Mouse (Mus musculus) T-helper 2 cell (primary cell): ENCODE results near the gene Ahr.

Experiments
- in situ Hi-C: fragments of 300-600 bp; cut with MboI, MseI; formaldehyde crosslinking; loops from one replicate; pipeline ENCODE4 v1.15.1; 2025; ENCODE audit warnings: high pct_unique_total_duplicates

The Ahr gene

GRCm38 (mm10) chr12:35534754-35535236 lies at the start of gene Ahr:
TSS of gene Ahr (minus strand) at chr12:35535038.
- in situ Hi-C loops = loop anchor here (5.0 kb wide), 1 partner anchor 298 kb away; no protein-coding TSS in a partner anchor

DNA sequence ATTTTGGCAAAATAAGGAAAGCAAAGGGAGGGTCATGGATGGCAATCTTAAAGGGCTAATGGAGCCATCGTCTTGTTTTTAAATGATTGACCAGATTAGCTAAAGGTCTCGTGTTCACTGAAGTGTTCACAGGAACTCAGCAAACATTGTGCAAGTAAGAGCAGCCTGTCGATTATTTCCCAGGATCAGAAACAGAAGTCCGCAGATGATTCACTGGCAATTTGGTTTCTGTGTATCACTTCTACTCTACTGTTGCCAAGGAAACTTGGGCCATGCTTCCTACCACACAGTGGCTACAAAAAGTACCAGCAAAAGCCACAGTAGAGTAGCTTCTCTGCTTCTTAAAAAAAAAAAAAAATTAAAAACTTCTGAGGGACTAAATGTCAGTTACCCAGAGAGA lies 44.0 kb upstream of the Ahr start:
- in situ Hi-C loops = loop anchor here (5.0 kb wide), 1 partner anchor 38 kb away; no protein-coding TSS in a partner anchor

DNA sequence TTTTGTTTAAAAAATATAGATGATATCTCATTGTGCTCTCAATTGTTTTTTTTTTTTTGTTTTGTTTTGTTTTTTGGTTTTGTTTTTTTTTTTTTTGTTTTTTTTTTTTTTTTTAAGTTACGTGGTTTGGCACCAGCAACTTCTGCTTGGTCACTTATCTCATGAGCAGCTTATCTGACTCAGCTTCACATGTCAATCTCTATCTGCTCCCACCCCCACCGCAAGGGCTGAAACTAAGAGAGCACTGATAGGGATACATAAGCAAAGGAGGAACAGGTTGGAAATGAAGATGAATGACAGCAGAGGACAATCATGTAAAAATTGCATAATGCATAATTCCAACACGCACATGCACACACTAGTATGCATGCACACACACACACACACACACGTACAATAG lies 41.3 kb upstream of the Ahr start:
- in situ Hi-C loops = loop anchor here (5.0 kb wide), 1 partner anchor 41 kb away; no protein-coding TSS in a partner anchor

- in situ Hi-C loops = no loop called here
These were observed 38.9 kb upstream of the Ahr start for GRCm38 (mm10) chr12:35573713-35574112.

DNA sequence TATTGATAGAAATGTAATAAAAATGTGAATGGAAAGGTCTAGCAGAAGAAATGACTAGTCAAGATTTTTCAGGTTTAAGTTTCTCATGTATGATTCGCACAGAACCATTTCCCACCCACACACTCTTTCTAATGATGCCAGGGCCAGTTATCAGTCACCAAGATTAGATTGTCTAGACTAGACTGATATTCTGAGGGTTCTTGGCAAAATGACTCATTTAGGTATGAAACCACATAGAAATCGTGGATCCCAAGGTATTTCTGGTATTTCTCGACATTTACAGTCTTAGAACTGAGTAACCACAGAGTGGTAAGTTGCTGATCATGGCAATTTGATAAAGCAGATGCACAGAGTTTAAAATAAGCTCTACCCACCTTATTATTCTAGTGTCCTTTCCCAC lies 28.0 kb upstream of the Ahr start:
- in situ Hi-C loops = no loop called here

GRCm38 (mm10) chr12:35558868-35559267 lies 24.0 kb upstream of the Ahr start:
- in situ Hi-C loops = loop anchor here (10.0 kb wide), 1 partner anchor 116 kb away; no protein-coding TSS in a partner anchor

- in situ Hi-C loops = loop anchor here (10.0 kb wide), 1 partner anchor 119 kb away; no protein-coding TSS in a partner anchor
These were observed 21.1 kb upstream of the Ahr start for GRCm38 (mm10) chr12:35555925-35556324.

DNA sequence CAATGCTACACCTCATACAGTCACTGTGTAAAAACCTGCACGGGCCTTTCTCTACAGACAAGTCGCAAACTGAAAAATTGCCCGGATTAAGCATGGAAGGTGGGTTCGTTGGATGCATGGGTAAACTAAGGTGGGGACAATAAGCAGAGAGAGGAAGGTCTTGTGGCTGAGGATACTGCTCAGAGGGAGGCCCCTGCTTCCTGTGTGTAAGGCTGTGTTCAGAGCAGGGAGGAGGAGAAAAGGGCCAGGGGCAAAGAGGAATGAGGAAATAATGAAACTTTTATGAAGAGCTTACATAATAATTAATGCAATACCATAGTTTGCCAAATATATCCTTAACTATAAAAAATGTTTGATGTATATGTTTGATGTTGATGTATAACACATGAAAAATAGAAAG lies 19.5 kb upstream of the Ahr start:
- in situ Hi-C loops = loop anchor here (5.0 to 10.0 kb wide), 2 partner anchors 88 to 120 kb away; no protein-coding TSS in a partner anchor

DNA sequence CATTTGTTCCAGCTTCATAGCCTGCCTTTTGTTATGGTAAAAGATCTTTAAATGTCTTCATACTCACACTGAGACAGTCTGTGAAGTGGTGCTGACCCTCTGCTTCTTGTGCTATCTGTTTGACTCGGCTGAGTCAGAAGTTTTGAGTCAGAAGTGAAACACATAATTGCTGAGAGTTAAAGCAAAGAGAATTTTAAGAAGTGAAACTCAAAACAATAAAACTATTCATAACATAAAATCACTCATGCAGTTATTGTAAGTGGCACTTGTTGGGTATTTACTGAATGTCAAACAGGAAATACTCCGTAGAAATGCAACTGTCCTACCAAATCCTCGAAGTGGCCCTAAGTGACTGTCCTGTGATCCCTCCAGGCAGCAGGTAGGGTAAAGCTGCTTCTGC lies 18.3 kb upstream of the Ahr start:
- in situ Hi-C loops = loop anchor here (5.0 to 10.0 kb wide), 2 partner anchors 89 to 122 kb away; no protein-coding TSS in a partner anchor

DNA sequence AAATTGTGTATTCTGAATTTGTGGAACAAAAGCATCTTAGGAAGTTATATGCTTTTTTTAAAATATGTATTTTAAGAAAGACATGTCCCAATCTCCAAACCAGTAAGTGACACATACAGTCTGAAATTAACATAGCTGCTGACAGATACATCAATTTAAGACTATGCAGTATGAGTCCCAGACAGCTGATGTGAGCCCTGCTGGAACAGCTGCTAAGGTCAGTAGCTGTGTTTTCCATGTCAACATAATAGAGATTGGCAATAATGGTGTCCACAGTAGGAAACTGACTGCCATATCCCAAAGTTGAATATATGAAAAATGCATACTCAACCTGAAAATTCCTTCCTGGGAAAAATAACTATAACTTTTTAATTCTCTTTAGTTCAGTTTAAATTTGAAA lies 15.5 kb upstream of the Ahr start:
- in situ Hi-C loops = loop anchor here (5.0 to 10.0 kb wide), 2 partner anchors 92 to 125 kb away; no protein-coding TSS in a partner anchor

GRCm38 (mm10) chr12:35542836-35543235 lies 8.0 kb upstream of the Ahr start:
- in situ Hi-C loops = no loop called here

- in situ Hi-C loops = no loop called here
These were observed 4.0 kb upstream of the Ahr start for GRCm38 (mm10) chr12:35538843-35539242.

DNA sequence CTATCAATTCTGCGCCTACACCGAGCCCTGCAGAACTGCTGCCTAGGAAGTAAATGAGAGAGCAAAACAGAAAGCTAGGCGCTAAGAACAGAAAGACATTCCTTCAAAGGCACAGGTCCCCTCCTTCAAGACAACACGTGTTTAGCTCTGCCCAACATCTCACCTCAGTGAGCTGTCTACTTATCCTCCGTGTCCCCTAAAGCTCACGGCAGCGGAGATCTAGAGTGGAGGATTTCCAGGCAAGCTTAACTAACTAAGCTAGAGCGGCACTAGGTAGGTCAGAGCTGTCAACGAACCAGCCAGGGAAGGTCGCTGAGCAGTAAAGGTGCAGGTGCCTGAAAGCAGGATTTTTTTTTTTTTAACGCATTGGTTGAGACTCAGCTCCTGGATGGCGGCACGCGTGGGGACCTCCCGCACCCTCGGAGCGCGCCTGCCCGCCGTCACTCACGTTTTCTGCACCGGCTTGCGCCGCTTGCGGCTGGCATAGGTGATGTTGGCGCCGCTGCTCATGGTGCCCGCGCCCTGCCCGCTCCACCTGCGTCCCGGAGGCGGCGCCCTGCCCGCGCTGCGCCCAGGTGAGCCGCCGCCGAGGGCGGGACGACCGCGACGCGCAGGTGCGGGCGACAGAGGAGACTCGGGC lies 604 bp downstream of the Ahr start:
- in situ Hi-C loops = loop anchor here (5.0 kb wide), 1 partner anchor 298 kb away; no protein-coding TSS in a partner anchor

DNA sequence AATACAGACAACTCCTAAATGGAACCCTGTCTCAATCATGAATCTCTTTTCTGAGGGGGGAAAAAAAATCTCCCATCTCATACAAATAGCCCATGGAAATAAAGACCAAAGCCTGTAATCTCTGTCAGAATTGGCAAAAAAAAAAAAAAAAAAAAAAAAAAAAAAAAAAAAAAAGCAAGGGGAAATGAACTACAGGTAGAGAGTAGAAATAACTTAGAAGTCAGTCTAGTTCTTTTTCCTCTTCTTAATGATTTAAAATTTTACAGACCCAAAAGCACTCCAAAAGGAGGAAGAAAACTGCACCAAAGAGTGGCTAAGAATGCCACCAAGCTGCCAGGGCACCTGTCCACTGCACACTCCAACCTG lies 1.1 kb downstream of the Ahr start:
- in situ Hi-C loops = loop anchor here (5.0 kb wide), 1 partner anchor 299 kb away; no protein-coding TSS in a partner anchor

DNA sequence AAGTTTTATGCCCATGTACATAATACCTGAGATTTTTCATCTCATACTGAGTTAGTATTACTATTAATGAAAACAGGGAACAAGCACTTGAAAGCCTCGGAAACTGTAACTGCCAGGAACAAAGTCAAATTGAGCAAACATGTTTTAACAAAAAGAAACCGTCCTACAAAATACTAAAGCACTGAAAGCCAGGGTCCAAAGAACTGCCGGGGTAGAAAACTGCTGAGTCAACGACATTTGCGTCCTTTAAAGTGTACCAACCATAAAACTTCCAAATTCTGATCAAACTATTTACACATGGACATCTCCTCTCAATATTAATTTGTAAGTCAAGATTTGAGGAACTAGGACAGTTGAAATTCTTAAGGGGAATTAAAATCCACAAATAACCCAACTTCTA lies 1.7 kb downstream of the Ahr start:
- in situ Hi-C loops = loop anchor here (5.0 kb wide), 1 partner anchor 299 kb away; no protein-coding TSS in a partner anchor

- in situ Hi-C loops = loop anchor here (5.0 kb wide), 1 partner anchor 300 kb away; no protein-coding TSS in a partner anchor
These were observed 2.7 kb downstream of the Ahr start for GRCm38 (mm10) chr12:35532151-35532550.

GRCm38 (mm10) chr12:35530587-35530986 lies 4.3 kb downstream of the Ahr start:
- in situ Hi-C loops = loop anchor here (5.0 kb wide), 1 partner anchor 302 kb away; no protein-coding TSS in a partner anchor

GRCm38 (mm10) chr12:35527429-35527828 lies 7.4 kb downstream of the Ahr start:
- in situ Hi-C loops = no loop called here

GRCm38 (mm10) chr12:35522585-35523103 lies 12.2 kb downstream of the Ahr start:
- in situ Hi-C loops = no loop called here

DNA sequence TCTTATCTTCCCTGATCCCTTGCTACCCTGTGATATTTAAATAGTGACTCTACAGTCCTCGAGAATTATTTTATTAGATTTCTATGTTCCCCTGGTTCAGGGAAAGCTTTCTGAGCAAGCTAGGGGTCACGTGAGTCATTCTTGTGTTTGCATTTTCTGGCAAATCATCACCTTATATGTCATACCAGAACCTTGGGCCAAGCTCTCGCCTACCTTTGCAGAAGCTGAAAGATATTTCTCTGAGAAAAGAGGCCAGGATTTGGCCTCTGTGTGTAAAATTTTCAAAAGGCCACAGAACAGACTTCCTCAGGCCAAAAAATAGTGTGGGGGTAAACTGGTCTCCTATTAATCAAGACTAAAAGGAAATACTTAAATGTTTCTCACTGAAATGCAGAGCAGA lies 19.2 kb downstream of the Ahr start:
- in situ Hi-C loops = loop anchor here (10.0 kb wide), 1 partner anchor 1229 kb away; no protein-coding TSS in a partner anchor

- in situ Hi-C loops = loop anchor here (10.0 kb wide), 1 partner anchor 1230 kb away; no protein-coding TSS in a partner anchor
These were observed 20.2 kb downstream of the Ahr start for GRCm38 (mm10) chr12:35514671-35515070.

DNA sequence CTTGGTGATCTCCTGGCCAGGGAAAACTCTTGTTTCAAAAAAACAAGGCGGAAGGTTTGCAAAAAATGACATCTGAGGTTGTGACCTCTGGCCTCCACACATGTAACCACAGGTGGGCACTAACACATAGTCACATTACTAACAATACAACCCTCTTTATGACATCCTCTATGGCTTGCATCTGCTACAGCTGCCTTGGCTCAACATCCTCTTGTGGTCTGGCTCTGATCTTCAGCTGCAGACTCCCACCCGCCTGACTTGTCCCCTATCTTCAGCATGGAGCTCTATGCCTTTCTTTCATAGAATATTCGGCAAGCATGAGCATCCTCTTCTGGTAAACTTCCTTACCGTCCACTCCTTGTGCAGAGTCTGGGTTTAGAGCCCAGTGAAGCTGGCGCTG lies 24.1 kb downstream of the Ahr start:
- in situ Hi-C loops = loop anchor here (10.0 kb wide), 1 partner anchor 1234 kb away; no protein-coding TSS in a partner anchor
